ENCODE assay signal across 11 mouse cellular contexts in genomic region chr1:133826193-133826592, GRCm38 (mm10). TPM values are rescaled to one million over a fixed set of nuclear protein-coding genes. Genes with fewer than 3 reads are reported as not detected.
DNase-seq lines count a peak whose midpoint lies in the region; ATAC-seq and TF ChIP-seq lines count a peak whose summit lies in the region.
"Had no signal": no experiment of that assay in that cellular context is flagged by ENCODE, and none has a peak within 500 bp of the region (broad histone marks: within the 10 kb centered on the region; RNA-seq: fewer than 3 reads in every experiment).

No protein-coding gene starts in this region.

- ATAC-seq in midbrain, embryonic 11.5 days (ENCODE audit: low FRiP score): no peak
- no peak for ATAC-seq in midbrain, postnatal 0 days (ENCODE audit: low FRiP score)
- no peak for ATAC-seq in hindbrain, embryonic 14.5 days (ENCODE audit: low FRiP score)
- no peak for ATAC-seq in midbrain, embryonic 14.5 days (ENCODE audit: low FRiP score, low TSS enrichment)

- no peaks in the 10 kb centered on the region for H3K36me3 ChIP-seq in midbrain, embryonic 11.5 days (ENCODE audit: control insufficient read depth, insufficient read depth, low read length)
- H3K36me3 ChIP-seq in midbrain, postnatal 0 days (ENCODE audit: insufficient read depth, low read length): no peaks in the 10 kb centered on the region
- H3K36me3 ChIP-seq in hindbrain, embryonic 14.5 days (replicated peaks; ENCODE audit: control insufficient read depth, insufficient read depth): no peaks in the 10 kb centered on the region
- H3K36me3 ChIP-seq in midbrain, embryonic 14.5 days (ENCODE audit: control insufficient read depth, insufficient read depth, low read length): no peaks in the 10 kb centered on the region

- no peak overlapping the region for H3K4me3 ChIP-seq in midbrain, embryonic 11.5 days (ENCODE audit: low read depth, low read length)
- H3K4me3 ChIP-seq in midbrain, postnatal 0 days (ENCODE audit: low read depth, low read length): no peak overlapping the region
- no peak overlapping the region for H3K4me3 ChIP-seq in hindbrain, embryonic 14.5 days (replicated peaks; ENCODE audit: low read length)
- no peak overlapping the region for H3K4me3 ChIP-seq in midbrain, embryonic 14.5 days (replicated peaks; ENCODE audit: low read depth, low read length)
- H3K4me3 ChIP-seq: heart, adult 2 months had no signal

- peak; percentile 70 for DNase-seq in heart, adult 11 months
- no peak for DNase-seq in heart, postnatal 10 days
- no peak for DNase-seq in midbrain, embryonic 11.5 days (ENCODE audit: low spot score, missing footprints)
- no peak for DNase-seq in midbrain, postnatal 0 days (ENCODE audit: low spot score)
- no peak for DNase-seq in hindbrain, embryonic 14.5 days (ENCODE audit: low spot score)
- DNase-seq in midbrain, embryonic 14.5 days: no peak
- DNase-seq in layer of hippocampus, adult 18-20 months (ENCODE audit: low spot score in 2 of 2): no peak
- no peak for DNase-seq in ovary, postnatal 14 days (ENCODE audit: low spot score)
- DNase-seq: heart, adult 2 months; lung, postnatal 4 days; thymus, adult 2 months had no signal

- 66% methylated on average over 7 of the region's 7 CpGs for WGBS in midbrain, embryonic 11.5 days
- WGBS in midbrain, postnatal 0 days: 61% methylated on average over 7 of the region's 7 CpGs
- 80% methylated on average over 7 of the region's 7 CpGs for WGBS in hindbrain, embryonic 14.5 days
- WGBS in midbrain, embryonic 14.5 days: 61% methylated on average over 7 of the region's 7 CpGs

- H3K27me3 ChIP-seq in midbrain, embryonic 11.5 days (ENCODE audit: control insufficient read depth, insufficient read depth, low read length): no peaks in the 10 kb centered on the region
- no peaks in the 10 kb centered on the region for H3K27me3 ChIP-seq in midbrain, postnatal 0 days (ENCODE audit: insufficient read depth, low read length)
- H3K27me3 ChIP-seq in hindbrain, embryonic 14.5 days (ENCODE audit: control insufficient read depth, insufficient read depth, low read length): no peaks in the 10 kb centered on the region
- no peaks in the 10 kb centered on the region for H3K27me3 ChIP-seq in midbrain, embryonic 14.5 days (ENCODE audit: control insufficient read depth, insufficient read depth, low read length)

- intact Hi-C loops in heart, postnatal 10 days (cut with DNase I): no loop called here

- no peak overlapping the region for H3K9ac ChIP-seq in midbrain, embryonic 11.5 days (ENCODE audit: low read length)
- no peak overlapping the region for H3K9ac ChIP-seq in midbrain, postnatal 0 days (replicated peaks; ENCODE audit: low read length, poor library complexity, severe bottlenecking)
- H3K9ac ChIP-seq in hindbrain, embryonic 14.5 days: no peak overlapping the region
- H3K9ac ChIP-seq in midbrain, embryonic 14.5 days (replicated peaks; ENCODE audit: low read length): no peak overlapping the region

- H3K4me2 ChIP-seq in midbrain, embryonic 11.5 days: no peak overlapping the region
- no peak overlapping the region for H3K4me2 ChIP-seq in midbrain, postnatal 0 days (ENCODE audit: low read depth, low read length, poor library complexity, severe bottlenecking)
- no peak overlapping the region for H3K4me2 ChIP-seq in hindbrain, embryonic 14.5 days (replicated peaks)
- H3K4me2 ChIP-seq in midbrain, embryonic 14.5 days (ENCODE audit: low read length): no peak overlapping the region

- no peak for TF ChIP-seq CTCF in midbrain, postnatal 0 days (IDR thresholded peaks at IDR 0.05)

- H3K9me3 ChIP-seq in midbrain, embryonic 11.5 days (ENCODE audit: control insufficient read depth, low read length): no peaks in the 10 kb centered on the region
- no peaks in the 10 kb centered on the region for H3K9me3 ChIP-seq in midbrain, postnatal 0 days (ENCODE audit: low read length)
- H3K9me3 ChIP-seq in hindbrain, embryonic 14.5 days (ENCODE audit: control insufficient read depth, low read length): no peaks in the 10 kb centered on the region
- H3K9me3 ChIP-seq in midbrain, embryonic 14.5 days (ENCODE audit: control insufficient read depth, low read length): no peaks in the 10 kb centered on the region

- peak overlapping the region; percentile 52 for H3K27ac ChIP-seq in midbrain, embryonic 11.5 days (ENCODE audit: low read depth, low read length)
- H3K27ac ChIP-seq in midbrain, postnatal 0 days (ENCODE audit: low read depth, low read length): no peak overlapping the region
- H3K27ac ChIP-seq in hindbrain, embryonic 14.5 days: peak overlapping the region; percentile 84; the same call in 1 of the 2 replicates
- H3K27ac ChIP-seq in midbrain, embryonic 14.5 days (replicated peaks; ENCODE audit: low read depth, low read length): peak overlapping the region; percentile 77; the same call in 1 of the 2 replicates
- H3K27ac ChIP-seq: heart, adult 2 months had no signal

- H3K4me1 ChIP-seq in midbrain, embryonic 11.5 days (ENCODE audit: control insufficient read depth, insufficient read depth, low read length): peaks cover 12% of the 10 kb centered on the region
- H3K4me1 ChIP-seq in midbrain, postnatal 0 days (ENCODE audit: insufficient read depth, low read length): peaks cover 3% of the 10 kb centered on the region; the same call in 1 of the 2 replicates
- H3K4me1 ChIP-seq in hindbrain, embryonic 14.5 days (replicated peaks; ENCODE audit: control insufficient read depth, insufficient read depth, low read length): peaks cover 20% of the 10 kb centered on the region
- peaks cover 11% of the 10 kb centered on the region for H3K4me1 ChIP-seq in midbrain, embryonic 14.5 days (ENCODE audit: control insufficient read depth, insufficient read depth, low read length)

RNA-seq across cellular contexts. Expression of gene Atp2b4, which starts 25.4 kb away (rescaled TPM):
- total RNA-seq in heart, postnatal 10 days (2021): 10 to 100 TPM; 34.4 to 38.8 TPM
- polyA plus RNA-seq in midbrain, embryonic 11.5 days (2014; fragmentation: Nextera tagmentation; extraction: Ambion mirVana): 7.6 and 8.3 TPM in 2 replicates
- total RNA-seq in midbrain, postnatal 0 days (2014; rRNA removed): 48.3 and 62.3 TPM in 2 replicates
- polyA plus RNA-seq in midbrain, postnatal 0 days (2015; fragmentation: Nextera tagmentation; extraction: Ambion mirVana): 11.3 and 12.1 TPM in 2 replicates
- polyA plus RNA-seq in hindbrain, embryonic 14.5 days (2014; fragmentation: Nextera tagmentation; extraction: Ambion mirVana): 21.1 and 23.3 TPM in 2 replicates
- polyA plus RNA-seq in midbrain, embryonic 14.5 days (2014; fragmentation: Nextera tagmentation; extraction: Ambion mirVana): 14.1 and 15.6 TPM in 2 replicates
- total RNA-seq in layer of hippocampus, adult 18-20 months (2021): 100 to 1,000 TPM in 1 of 2 experiments, 10 to 100 TPM in 1; 70.4 to 100 TPM
